Mouse (Mus musculus) embryonic facial prominence, embryonic 15.5 days (tissue): Measurements from ENCODE around the gene Iqcb1. TPM values are rescaled to one million over a fixed set of nuclear protein-coding genes. Genes with fewer than 3 reads are reported as not detected.

Experiments used
- ATAC-seq: fragments of 200-750 bp; cut with Nextera tagmentation; 2 replicates; pipeline ENCODE4 v1.8.0; 2017; ENCODE audit warnings: low read depth, moderate TSS enrichment; ENCODE audit not compliant: insufficient number of reproducible peaks, low FRiP score, low TSS enrichment
- H3K27ac ChIP-seq: fragments of 300-500 bp; sonication (generic); replicated peaks from 2 replicates; pipeline ENCODE4 v1.5.1; 2015; ENCODE audit warnings: mild to moderate bottlenecking, inconsistent platforms
- H3K27me3 ChIP-seq: fragments of 300-500 bp; sonication (generic); 2 replicates; pipeline ENCODE4 v1.6.1; 2015; ENCODE audit warnings: inconsistent platforms
- H3K36me3 ChIP-seq: fragments of 300-500 bp; sonication (generic); 2 replicates; pipeline ENCODE4 v1.6.1; 2015; ENCODE audit warnings: mild to moderate bottlenecking, inconsistent platforms
- H3K4me1 ChIP-seq: fragments of 300-500 bp; sonication (generic); 2 replicates; pipeline ENCODE4 v1.6.1; 2015; ENCODE audit warnings: inconsistent platforms
- H3K4me2 ChIP-seq: fragments of 300-500 bp; sonication (generic); replicated peaks from 2 replicates; pipeline ENCODE4 v1.6.1; 2015; ENCODE audit warnings: mild to moderate bottlenecking, inconsistent platforms
- H3K4me3 ChIP-seq: fragments of 300-500 bp; sonication (generic); replicated peaks from 2 replicates; pipeline ENCODE4 v1.5.1; 2015; ENCODE audit warnings: mild to moderate bottlenecking, inconsistent platforms
- H3K9ac ChIP-seq: fragments of 300-500 bp; sonication (generic); 2 replicates; pipeline ENCODE4 v1.6.1; 2015; ENCODE audit warnings: inconsistent platforms
- H3K9me3 ChIP-seq: fragments of 300-500 bp; sonication (generic); replicated peaks from 2 replicates; pipeline ENCODE4 v1.6.1; 2016; ENCODE audit warnings: inconsistent platforms
- WGBS: fragments of 180-500 bp; shearing (Covaris S2); methylation state at CpG from one replicate; pipeline ENCODE4 v1.1.7; 2015; 5-methylcytosine and 5-hydroxymethylcytosine counted together
- microRNA-seq: library from miRNA; unstranded; fragments of <30 nt; microRNA quantifications from one replicate; pipeline ENCODE4, GENCODE M21; 2016; ENCODE audit warnings: borderline number of aligned reads
- polyA plus RNA-seq: library from polyadenylated mRNA; unstranded; fragments of >200 nt; fragmentation: Nextera tagmentation; extraction: Ambion mirVana; gene quantifications from 2 replicates; pipeline ENCODE4 v1.2.1, GENCODE M21; 2015

Gene Iqcb1
- polyA plus RNA-seq, 1 experiment from 2014 or later = 38.2 TPM

GRCm38 (mm10) chr16:36912311-36912710 is 84.1 kb downstream of the Iqcb1 start:
- Histone ChIP-seq H3K9ac (no peak overlapping the region), H3K4me3 (no peak overlapping the region), H3K4me1 (no peaks in the 10 kb centered on the region), H3K27me3 (no peaks in the 10 kb centered on the region), H3K4me2 (no peak overlapping the region), H3K9me3 (no peaks in the 10 kb centered on the region), H3K36me3 (peaks cover 81% of the 10 kb centered on the region), H3K27ac (no peak overlapping the region)
- ATAC-seq = no peak
- 93% methylated on average over 13 of the region's 13 CpGs for WGBS

- H3K4me1 ChIP-seq = no peaks in the 10 kb centered on the region
- H3K4me3 ChIP-seq = no peak overlapping the region
- H3K4me2 ChIP-seq = no peak overlapping the region
- WGBS = 75% methylated on average over 5 of the region's 5 CpGs
- peaks cover 85% of the 10 kb centered on the region for H3K36me3 ChIP-seq
- no peak; the same call in 1 of the 2 replicates for ATAC-seq
- no peaks in the 10 kb centered on the region for H3K9me3 ChIP-seq
- no peak overlapping the region for H3K27ac ChIP-seq
- H3K27me3 ChIP-seq = no peaks in the 10 kb centered on the region
- H3K9ac ChIP-seq = no peak overlapping the region
Measured at GRCm38 (mm10) chr16:36914195-36914594, 86.0 kb downstream of the Iqcb1 start.

- H3K27ac ChIP-seq = no peak overlapping the region
- no peaks in the 10 kb centered on the region for H3K9me3 ChIP-seq
- ATAC-seq = no peak
- no peak overlapping the region for H3K4me2 ChIP-seq
- H3K9ac ChIP-seq = no peak overlapping the region
- no peaks in the 10 kb centered on the region for H3K4me1 ChIP-seq
- no peaks in the 10 kb centered on the region for H3K27me3 ChIP-seq
- peaks cover 80% of the 10 kb centered on the region for H3K36me3 ChIP-seq
- no peak overlapping the region for H3K4me3 ChIP-seq
- 95% methylated on average over 10 of the region's 10 CpGs for WGBS
Measured at GRCm38 (mm10) chr16:36918505-36918904, 90.3 kb downstream of the Iqcb1 start.

GRCm38 (mm10) chr16:36920410-36920809 is 92.2 kb downstream of the Iqcb1 start:
- Histone ChIP-seq H3K36me3 (peaks cover 73% of the 10 kb centered on the region), H3K27me3 (no peaks in the 10 kb centered on the region), H3K27ac (no peak overlapping the region), H3K4me1 (no peaks in the 10 kb centered on the region), H3K4me3 (no peak overlapping the region), H3K9ac (no peak overlapping the region), H3K4me2 (no peak overlapping the region), H3K9me3 (no peaks in the 10 kb centered on the region)
- no peak for ATAC-seq
- whole genome bisulfite sequencing = 82% methylated on average over 3 of the region's 3 CpGs

GRCm38 (mm10) chr16:36921067-36921613 is 93.0 kb downstream of the Iqcb1 start:
- no peak overlapping the region for H3K27ac ChIP-seq
- peaks cover 74% of the 10 kb centered on the region for H3K36me3 ChIP-seq
- H3K4me3 ChIP-seq = no peak overlapping the region
- H3K4me2 ChIP-seq = no peak overlapping the region
- no peak overlapping the region for H3K9ac ChIP-seq
- H3K4me1 ChIP-seq = no peaks in the 10 kb centered on the region
- H3K27me3 ChIP-seq = no peaks in the 10 kb centered on the region
- no peaks in the 10 kb centered on the region for H3K9me3 ChIP-seq
- WGBS = 91% methylated on average over 8 of the region's 8 CpGs
- ATAC-seq = no peak

- Histone ChIP-seq H3K4me3 (no peak overlapping the region), H3K27me3 (no peaks in the 10 kb centered on the region), H3K4me2 (no peak overlapping the region), H3K4me1 (no peaks in the 10 kb centered on the region), H3K9me3 (no peaks in the 10 kb centered on the region), H3K36me3 (peaks cover 75% of the 10 kb centered on the region), H3K27ac (no peak overlapping the region), H3K9ac (no peak overlapping the region)
- 76% methylated on average over 6 of the region's 6 CpGs for WGBS
- ATAC-seq = no peak
Measured at GRCm38 (mm10) chr16:36921980-36922379, 93.8 kb downstream of the Iqcb1 start.

Small RNA genes lying within 50 kb of the gene (microRNA-seq; reads per million reads assigned to microRNA genes)
- not detected for gene Gm22617

Other genes starting within 250 kb of the Iqcb1 start
- gene Cd86, start 162.3 kb upstream of the Iqcb1 start, polyA plus RNA-seq = 3.3 and 3.5 TPM in 2 replicates
- 5.1 and 7.0 TPM in 2 replicates for gene Ildr1, start 134.4 kb upstream of the Iqcb1 start, polyA plus RNA-seq
- 7.1 and 9.7 TPM in 2 replicates for gene Slc15a2, start 43.4 kb upstream of the Iqcb1 start, polyA plus RNA-seq
- 7.5 and 8.1 TPM in 2 replicates for gene Eaf2, start 46.6 kb downstream of the Iqcb1 start, polyA plus RNA-seq
- 125 and 137 TPM in 2 replicates for gene Golgb1, start 46.8 kb downstream of the Iqcb1 start, polyA plus RNA-seq
- gene Hcls1, start 106.6 kb downstream of the Iqcb1 start, polyA plus RNA-seq = 7.7 and 9.4 TPM in 2 replicates
- gene Fbxo40, start 162.1 kb downstream of the Iqcb1 start, polyA plus RNA-seq = 0.29 and 0.50 TPM in 2 replicates
- 4.9 and 5.3 TPM in 2 replicates for gene Polq, start 183.4 kb downstream of the Iqcb1 start, polyA plus RNA-seq